Mouse (Mus musculus) mesoderm, embryonic 11.5 days (tissue): ENCODE data around the gene Pim3.
"Not testable (repeated sequence)": the region's sequence is repeated elsewhere in the genome, so short reads cannot be mapped to it uniquely, and the experiment has no call there.

ENCODE experiments used
- DNase-seq: peaks from one replicate; pipeline ENCODE4 v3.0.0-alpha.2; 2012; ENCODE audit warnings: low read depth, low spot score

Pim3 gene

GRCm38 (mm10) chr15:88861772-88862622, at the start of gene Pim3:
Gene Pim3 (plus strand): TSS chr15:88862186.
- DNase-seq = peak; percentile 97

DNA sequence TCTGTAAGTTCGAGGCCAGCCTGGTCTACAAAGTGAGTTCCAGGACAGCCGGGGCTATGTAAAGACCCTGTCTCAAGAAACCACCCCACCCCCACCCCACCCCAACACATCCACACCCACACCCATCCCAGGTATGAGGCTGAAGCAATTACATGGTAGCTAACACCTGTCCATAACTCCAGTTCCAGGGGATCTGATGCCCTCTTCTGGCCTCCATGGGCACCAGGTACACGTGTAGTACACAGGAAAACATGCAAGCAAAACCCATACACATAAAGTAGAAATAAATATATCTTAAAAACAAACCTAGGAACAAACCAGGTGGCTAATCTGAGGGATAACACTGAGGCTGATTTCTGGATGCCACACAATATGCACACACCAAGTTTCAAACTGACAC, 48.7 kb upstream of the Pim3 start:
- DNase-seq = no peak

DNA sequence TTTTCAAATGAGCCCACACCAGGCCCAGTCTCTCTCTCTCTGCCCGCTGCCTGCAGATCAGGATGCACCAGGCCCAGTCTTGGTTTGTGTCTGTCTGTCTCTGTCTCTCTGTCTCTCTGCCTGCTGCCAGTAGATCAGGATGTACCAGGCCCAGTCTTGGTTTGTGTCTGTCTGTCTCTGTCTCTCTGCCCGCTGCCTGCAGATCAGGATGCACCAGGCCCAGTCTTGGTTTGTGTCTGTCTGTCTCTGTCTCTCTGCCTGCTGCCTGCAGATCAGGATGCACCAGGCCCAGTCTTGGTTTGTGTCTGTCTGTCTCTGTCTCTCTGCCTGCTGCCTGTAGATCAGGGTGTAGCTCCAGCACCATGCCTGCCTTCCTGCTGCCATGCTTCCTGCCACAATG, 48.1 kb upstream of the Pim3 start:
- not testable (repeated sequence) for DNase-seq

- DNase-seq = no peak
Measured at GRCm38 (mm10) chr15:88814411-88815047, 47.5 kb upstream of the Pim3 start.

- no peak for DNase-seq
Measured at GRCm38 (mm10) chr15:88815196-88815700, 46.7 kb upstream of the Pim3 start.

DNA sequence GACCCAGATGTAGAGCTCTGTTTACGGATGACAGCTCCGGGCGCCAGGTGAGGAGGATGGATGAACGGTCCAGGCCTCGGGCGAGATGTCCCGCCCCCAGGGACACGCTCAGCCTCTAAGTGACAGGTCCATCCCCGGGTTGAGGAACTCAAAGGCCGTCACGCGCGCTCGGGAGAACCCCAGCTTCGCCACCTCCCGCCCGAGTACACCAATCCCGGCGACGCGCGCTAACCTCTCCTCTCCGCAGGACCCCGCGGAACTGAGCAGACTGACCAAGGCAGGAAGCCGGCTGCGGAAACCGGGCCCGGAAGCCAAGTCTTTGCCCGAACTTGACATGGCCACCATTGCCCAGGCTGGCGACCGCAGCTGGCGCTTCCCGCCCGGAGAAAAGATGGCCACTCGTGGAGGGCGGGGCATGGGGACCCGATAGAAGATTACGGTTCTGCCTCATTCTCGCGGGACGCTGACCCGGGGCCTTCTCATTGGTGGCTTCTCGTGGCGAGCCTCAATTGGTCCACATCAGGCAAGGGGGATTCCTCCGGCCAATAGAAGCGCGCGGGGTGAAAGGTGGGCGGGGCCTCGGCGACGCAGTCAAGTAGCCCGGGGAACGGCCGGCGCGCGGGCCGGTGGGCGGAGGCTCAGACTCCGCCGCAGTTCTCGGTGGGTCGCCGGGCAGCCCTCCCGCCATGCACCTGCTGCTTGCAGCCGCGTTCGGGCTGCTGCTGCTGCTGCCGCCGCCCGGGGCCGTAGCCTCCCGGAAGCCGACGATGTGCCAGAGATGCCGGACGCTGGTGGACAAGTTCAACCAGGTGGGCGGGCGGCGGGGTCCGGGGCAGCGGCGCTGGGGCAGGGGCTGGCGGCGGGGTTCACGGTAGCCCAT, 42.7 kb upstream of the Pim3 start, which contains the start of the genes Alg12 and Creld2:
TSS of gene Alg12 (minus strand) at position 293 of the 880 bp plus-strand sequence.
TSS of gene Creld2 (plus strand) at position 621 of the 880 bp plus-strand sequence.
- peak; percentile 99 for DNase-seq

GRCm38 (mm10) chr15:88819906-88820303, 42.1 kb upstream of the Pim3 start:
- no peak for DNase-seq

DNA sequence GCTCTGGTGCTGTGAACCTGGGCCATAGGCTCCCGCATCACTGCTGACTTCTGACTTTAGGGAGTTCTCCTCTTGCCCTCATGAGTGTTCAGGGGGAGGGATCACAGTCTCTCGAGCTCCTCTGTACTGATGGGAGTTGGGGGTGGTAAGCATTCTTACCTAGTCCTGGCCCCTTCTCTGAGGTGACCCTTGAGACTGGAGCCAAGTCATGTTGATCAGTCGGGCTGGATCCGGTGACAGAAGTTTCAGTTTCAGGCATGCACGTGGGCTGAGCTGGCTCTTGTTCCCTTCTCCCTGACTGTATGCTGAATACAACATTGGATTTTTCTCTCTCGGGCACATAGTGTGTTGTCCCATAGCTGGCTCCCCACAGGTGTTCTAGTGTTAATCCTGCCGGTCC, 40.6 kb upstream of the Pim3 start:
- DNase-seq = no peak

DNA sequence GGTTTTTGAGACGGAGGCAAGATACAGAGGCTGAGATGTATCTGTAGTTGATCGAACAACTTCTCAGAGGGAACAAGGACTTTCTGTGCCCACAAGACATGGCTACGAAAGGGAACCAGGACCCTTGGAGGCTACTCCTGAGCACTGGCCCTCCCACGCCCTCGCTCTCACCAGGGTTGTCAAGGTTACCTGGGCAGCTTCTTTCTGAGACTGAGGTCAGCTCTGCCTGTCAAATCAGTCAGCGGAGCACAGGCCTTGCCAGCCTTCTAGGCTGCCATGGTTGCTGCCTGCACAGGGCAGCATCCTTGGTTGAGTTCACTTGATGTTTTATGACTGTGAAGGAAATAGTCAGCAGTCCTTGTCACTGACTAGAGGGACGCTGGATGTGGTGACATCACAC, 39.5 kb upstream of the Pim3 start:
- DNase-seq = no peak

- DNase-seq = no peak
Measured at GRCm38 (mm10) chr15:88823376-88823775, 38.6 kb upstream of the Pim3 start.

DNA sequence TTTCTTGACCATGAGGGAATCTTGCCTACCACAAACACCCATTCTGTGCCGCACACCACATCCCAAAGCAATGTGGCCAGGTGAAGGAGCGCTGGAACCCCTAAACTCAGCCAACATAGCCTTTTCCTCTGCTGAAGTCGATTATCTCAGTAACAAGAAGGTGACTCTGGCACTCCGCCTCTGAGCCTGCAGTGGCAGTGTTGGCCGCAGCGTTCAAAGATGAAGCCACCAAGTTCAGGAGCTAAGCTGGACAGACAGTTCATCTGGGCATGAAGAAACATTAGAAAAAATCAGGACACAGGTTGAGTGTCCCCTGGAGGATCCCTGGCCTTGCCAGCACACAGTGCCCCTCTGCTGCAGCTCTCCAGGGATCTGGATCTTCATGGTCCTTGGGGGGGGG, 34.5 kb upstream of the Pim3 start:
- no peak for DNase-seq

DNA sequence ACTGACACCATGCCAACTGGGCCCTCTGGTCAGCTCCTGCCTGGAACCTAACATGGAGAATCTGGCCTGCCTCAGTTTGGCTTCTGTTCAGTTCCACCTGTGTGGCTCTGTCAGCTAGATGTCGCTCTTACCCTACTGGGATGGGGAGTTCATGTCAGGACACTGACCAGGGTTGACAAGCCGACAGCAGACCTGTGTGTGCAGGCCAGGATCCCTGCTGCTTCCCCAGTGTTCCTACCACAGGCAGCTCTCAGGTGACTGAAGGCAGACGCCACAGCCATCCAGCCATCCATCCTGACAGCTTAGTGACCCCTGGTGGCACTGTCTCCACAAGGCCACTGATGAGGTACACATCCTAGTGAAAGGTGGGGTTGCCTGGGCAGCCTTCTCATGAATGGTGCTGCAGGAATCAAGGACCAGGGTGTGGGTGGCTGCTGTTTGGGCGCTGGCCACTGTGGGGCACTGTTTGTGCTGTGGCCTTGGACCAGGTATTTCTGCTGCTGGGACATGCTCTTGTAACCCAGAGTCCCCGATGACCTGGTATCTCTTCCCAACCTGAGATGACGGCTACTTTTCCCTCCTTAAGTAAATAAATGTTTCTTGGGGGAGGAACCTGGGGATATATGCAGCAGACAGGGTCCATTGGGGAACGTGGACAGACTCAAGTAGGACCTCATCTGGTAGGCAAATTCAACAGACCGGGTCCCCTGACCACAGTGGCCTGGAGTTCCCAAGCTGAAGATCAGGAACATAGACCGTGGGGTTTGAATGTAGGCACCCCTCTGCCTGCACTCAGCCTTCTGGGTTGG, 33.8 kb upstream of the Pim3 start:
- DNase-seq = peak; percentile 61

- peak; percentile 88 for DNase-seq
Measured at GRCm38 (mm10) chr15:88828800-88829705, 32.9 kb upstream of the Pim3 start.

- DNase-seq = no peak
Measured at GRCm38 (mm10) chr15:88829791-88830440, 32.1 kb upstream of the Pim3 start.

- no peak for DNase-seq
Measured at GRCm38 (mm10) chr15:88830696-88831095, 31.3 kb upstream of the Pim3 start.

DNA sequence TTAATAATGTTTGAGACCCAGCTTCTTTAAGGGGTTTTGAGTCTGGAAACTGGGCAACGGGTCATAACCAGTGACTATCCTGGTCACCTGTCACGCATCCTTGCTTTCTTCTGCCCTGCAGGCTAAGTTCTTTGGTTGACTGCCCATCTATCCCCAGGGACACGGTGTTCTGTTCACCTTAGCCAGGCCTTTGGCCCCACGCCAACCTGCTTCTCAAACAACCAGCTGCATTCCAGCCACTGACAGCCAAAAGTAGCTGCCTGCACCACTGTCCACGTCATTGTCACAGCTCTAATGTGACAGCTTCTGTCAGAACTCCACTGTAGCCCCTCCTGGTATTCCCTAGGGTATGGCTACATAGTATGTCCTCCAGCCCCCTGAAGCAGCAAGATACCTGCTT, 30.5 kb upstream of the Pim3 start:
- no peak for DNase-seq

DNA sequence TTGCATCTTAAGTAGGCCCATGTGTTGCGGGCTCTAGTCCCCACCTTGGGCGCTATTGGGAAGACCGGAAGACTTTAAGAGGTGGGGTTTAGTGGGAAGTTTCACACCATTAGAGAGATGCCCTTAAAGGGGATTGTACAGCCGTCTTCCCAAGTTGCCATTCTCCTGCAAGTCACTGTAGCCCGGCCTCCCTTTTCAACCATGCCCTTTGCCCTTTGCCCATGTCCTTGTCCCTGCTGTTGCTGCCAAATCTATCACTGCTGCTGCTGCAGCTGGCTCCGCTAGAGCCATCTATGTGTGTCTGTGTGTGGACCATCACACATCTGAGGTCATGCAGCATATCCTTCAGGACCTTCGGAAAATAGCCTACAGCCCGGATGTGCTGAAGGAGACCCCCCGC, 29.4 kb upstream of the Pim3 start:
- DNase-seq = no peak

DNA sequence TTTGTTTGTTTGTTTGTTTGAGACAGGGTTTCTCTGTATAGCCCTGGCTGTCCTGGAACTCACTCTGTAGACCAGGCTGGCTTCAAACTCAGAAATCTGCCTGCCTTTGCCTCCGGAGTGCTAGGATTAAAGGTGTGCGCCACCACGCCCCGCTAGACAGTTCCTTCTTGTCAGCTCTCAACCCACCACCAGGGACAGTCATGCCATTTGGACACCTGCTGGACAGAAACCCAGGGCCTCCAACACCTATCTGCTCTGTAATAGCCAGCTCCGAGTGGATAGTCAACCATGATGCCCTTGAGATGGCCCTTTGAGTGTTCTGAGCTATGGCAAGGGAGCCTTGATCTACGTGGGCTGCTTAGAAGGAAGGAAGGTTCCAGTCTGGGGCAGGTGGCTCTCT, 26.0 kb upstream of the Pim3 start:
- DNase-seq = no peak

DNA sequence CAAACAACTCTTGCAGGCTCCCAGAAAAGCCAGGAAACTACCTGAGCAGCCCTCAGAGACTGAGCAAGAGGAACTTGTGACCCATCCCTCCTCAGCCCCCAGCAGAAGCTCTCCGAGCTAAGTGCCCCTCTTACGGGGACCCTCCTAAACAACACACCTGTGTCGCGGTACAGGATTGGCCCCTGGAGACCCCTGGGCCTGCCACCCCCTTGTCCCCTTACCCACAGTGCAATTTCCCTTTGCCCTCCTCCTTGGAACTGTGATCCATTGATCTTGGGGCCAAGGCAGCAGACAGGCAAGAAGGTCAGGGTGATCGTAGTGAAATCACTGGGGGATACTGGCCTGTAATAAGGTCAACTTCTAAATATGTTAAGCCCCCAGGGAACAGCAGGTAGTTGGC, 25.4 kb upstream of the Pim3 start:
- DNase-seq = no peak
